Mouse (Mus musculus) stomach, postnatal 0 days (tissue): ENCODE measurements around the gene Atp6v0e2. TPM values are rescaled to one million over a fixed set of nuclear protein-coding genes. Genes with fewer than 3 reads are reported as not detected.

Source experiments
- ATAC-seq: fragments of 200-750 bp; cut with Nextera tagmentation; 2 replicates; pipeline ENCODE4 v1.8.0; 2017; ENCODE audit not compliant: low FRiP score, low TSS enrichment
- DNase-seq: peaks from one replicate; pipeline ENCODE4 v3.0.0-alpha.2; 2016; ENCODE audit warnings: low spot score
- H3K27ac ChIP-seq: fragments of 300-500 bp; sonication (generic); replicated peaks from 2 replicates; pipeline ENCODE4 v1.5.1; 2014; ENCODE audit warnings: mild to moderate bottlenecking, control low read depth
- H3K27me3 ChIP-seq: fragments of 300-500 bp; sonication (generic); 2 replicates; pipeline ENCODE4 v1.6.1; 2014; ENCODE audit warnings: low read length; ENCODE audit not compliant: control insufficient read depth, insufficient read depth
- H3K36me3 ChIP-seq: fragments of 300-500 bp; sonication (generic); 2 replicates; pipeline ENCODE4 v1.6.1; 2014; ENCODE audit warnings: low read length, mixed read lengths; ENCODE audit not compliant: control insufficient read depth, insufficient read depth
- H3K4me1 ChIP-seq: fragments of 300-500 bp; sonication (generic); replicated peaks from 2 replicates; pipeline ENCODE4 v1.6.1; 2014; ENCODE audit warnings: antibody characterized with exemption; ENCODE audit not compliant: control insufficient read depth, insufficient read depth
- H3K4me2 ChIP-seq: fragments of 300-500 bp; sonication (generic); replicated peaks from 2 replicates; pipeline ENCODE4 v1.6.1; 2014; ENCODE audit warnings: low read depth, mild to moderate bottlenecking, control low read depth, moderate library complexity
- H3K4me3 ChIP-seq: fragments of 300-500 bp; sonication (generic); 2 replicates; pipeline ENCODE4 v1.5.1; 2014; ENCODE audit warnings: low read depth, low read length, control low read depth
- H3K9ac ChIP-seq: fragments of 300-500 bp; sonication (generic); 2 replicates; pipeline ENCODE4 v1.6.1; 2014; ENCODE audit warnings: mild to moderate bottlenecking, low read length, control low read depth, mixed read lengths
- H3K9me3 ChIP-seq: fragments of 300-500 bp; sonication (generic); 2 replicates; pipeline ENCODE4 v1.6.1; 2016; ENCODE audit warnings: low read length; ENCODE audit not compliant: control insufficient read depth
- CTCF ChIP-seq: IDR thresholded peaks from 2 replicates; pipeline ENCODE4 v1.5.1; 2016; ENCODE audit warnings: antibody characterized with exemption, low read depth, mild to moderate bottlenecking, moderate library complexity
- EP300 ChIP-seq: optimal IDR thresholded peaks from 2 replicates; pipeline ENCODE3; 2016; ENCODE audit warnings: antibody characterized with exemption
- WGBS: fragments of 180-500 bp; shearing (Covaris S2); extraction: QIAGEN DNeasy Blood & Tissue Kit; methylation state at CpG from one replicate; pipeline ENCODE4 v1.1.7; 2014; 5-methylcytosine and 5-hydroxymethylcytosine counted together
- polyA plus RNA-seq: library from polyadenylated mRNA; unstranded; fragments of >200 nt; fragmentation: Nextera tagmentation; extraction: Ambion mirVana; gene quantifications from 2 replicates; pipeline ENCODE4 v1.2.1, GENCODE M21; 2015

The Atp6v0e2 gene
- polyA plus RNA-seq, result 22.1 and 23.0 TPM in 2 replicates

DNA sequence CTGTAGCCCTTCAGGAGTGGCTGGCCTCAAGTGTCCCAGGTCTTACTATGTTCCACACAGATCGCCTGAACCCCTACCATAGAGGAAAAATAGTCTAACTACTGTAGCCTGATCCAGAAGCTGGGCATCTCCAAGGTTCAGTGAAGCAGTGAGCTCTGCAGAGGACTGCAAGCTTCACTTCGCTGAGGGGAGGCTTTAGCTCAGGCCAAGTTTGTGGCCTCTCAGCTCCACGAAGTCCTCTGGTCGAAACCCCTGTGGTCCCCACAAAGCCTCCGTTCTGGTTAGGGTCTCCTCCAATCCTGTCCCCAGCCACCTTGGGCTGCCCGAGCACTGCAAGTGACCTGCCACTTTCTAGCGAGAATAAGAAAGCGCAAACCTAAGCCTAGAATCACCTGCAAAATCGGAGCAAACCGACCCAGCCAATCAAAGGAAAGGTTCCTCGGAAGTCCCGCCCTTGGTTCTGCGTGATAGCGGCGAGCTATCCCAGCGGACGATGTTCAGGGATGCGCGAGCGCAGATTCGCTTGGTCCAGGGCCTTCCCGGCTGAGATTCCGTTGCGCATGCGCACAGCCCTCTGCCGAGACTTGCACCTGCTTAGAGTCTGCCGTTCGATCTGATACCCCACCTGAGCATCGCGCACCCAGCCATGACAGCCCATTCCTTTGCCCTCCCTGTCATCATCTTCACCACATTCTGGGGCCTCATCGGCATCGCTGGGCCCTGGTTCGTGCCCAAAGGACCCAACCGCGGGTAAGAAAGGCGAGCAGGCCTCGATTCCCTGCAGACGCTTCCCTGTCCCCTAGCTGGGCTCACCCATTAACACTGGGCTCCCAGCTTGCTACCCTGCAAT lies at the start of gene Atp6v0e2:
Atp6v0e2 (plus strand) TSS at position 511 of the 850 bp plus-strand sequence.
- H3K27ac ChIP-seq, result 0 out of 2 replicates have a peak within 1 kb of the TSS, but pooled peaks have one; percentile 45
- H3K27me3 ChIP-seq, result no peaks in the 10 kb centered on the region
- WGBS, result 8% methylated on average over 38 of the region's 38 CpGs

DNA sequence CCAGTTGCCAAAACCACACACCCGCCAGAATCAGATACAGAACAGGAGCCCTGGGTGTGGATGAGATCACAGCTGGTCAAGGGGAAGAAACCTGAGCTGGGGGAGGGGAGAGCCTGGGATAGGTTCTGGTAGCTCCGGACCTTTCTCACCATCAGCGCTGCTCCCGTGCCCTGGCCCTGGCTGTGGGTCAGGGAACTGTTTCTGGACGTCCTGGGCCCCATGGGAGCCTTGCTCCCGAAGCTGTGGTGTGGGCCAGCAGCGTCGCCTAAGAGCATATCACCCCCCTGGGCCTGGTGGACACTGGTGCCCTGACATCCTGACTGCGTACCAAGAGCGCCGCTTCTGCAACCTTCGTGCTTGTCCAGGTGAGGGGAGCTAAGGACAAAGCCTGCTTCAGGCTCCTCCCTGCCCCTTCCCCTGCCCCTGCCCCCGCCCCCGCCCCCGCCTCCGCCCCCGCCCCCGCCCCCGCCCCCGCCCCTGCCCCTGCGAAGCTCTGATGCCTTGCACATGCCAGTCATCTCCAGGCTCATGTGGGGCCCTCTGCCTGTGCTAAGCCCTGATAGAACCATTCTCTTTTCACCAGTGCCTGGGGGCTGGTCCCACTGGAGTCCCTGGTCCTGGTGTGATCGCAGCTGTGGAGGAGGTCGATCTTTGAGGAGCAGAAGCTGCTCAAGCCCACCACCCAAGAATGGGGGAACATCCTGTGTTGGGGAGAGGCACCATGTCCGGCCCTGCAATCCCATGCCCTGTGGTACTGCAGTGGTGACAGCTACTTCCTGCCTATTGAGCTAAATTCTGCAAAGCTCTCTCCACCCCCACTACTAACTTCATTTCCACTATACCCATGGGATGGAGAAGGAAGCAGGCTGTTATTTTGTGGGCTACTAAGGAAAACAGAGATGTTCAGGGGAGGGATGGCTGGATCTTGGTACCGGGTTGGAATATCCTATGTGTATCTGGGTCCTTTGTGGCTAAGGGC lies 49.4 kb upstream of the Atp6v0e2 start:
- Histone ChIP-seq H3K27me3 (no peaks in the 10 kb centered on the region), H3K27ac (no peak overlapping the region), H3K9ac (0 out of 2 replicates have a peak overlapping the region, but pooled peaks have one; percentile 13), H3K4me2 (peak overlapping the region; percentile 32; the same call in 1 of the 2 replicates), H3K4me3 (no peak overlapping the region), H3K4me1 (no peaks in the 10 kb centered on the region), H3K9me3 (no peaks in the 10 kb centered on the region), H3K36me3 (no peaks in the 10 kb centered on the region)
- ATAC-seq (peak; percentile 22; the same call in 1 of the 2 replicates), DNase-seq (no peak)
- TF ChIP-seq CTCF (peak; percentile 18; the same call in 1 of the 2 replicates), EP300 (no peak)
- 12% methylated on average over 17 of the region's 25 CpGs for WGBS

More for the DNA sequence above, at the start of gene Atp6v0e2:
- H3K9me3 ChIP-seq, result no peaks in the 10 kb centered on the region
- peak within 1 kb of the TSS; percentile 73 for H3K4me2 ChIP-seq
- H3K9ac ChIP-seq, result peak within 1 kb of the TSS; percentile 59
- ATAC-seq, result peak; percentile 80
- peak within 1 kb of the TSS; percentile 37 for H3K4me3 ChIP-seq
- H3K4me1 ChIP-seq, result peaks cover 4% of the 10 kb centered on the region; the same call in 1 of the 2 replicates
- 0 out of 2 replicates have a peak, but pooled peaks cover 2% of the 10 kb centered on the region for H3K36me3 ChIP-seq
- peak; percentile 79 for DNase-seq
- TF ChIP-seq CTCF, result no peak
- no peak for TF ChIP-seq EP300

DNA sequence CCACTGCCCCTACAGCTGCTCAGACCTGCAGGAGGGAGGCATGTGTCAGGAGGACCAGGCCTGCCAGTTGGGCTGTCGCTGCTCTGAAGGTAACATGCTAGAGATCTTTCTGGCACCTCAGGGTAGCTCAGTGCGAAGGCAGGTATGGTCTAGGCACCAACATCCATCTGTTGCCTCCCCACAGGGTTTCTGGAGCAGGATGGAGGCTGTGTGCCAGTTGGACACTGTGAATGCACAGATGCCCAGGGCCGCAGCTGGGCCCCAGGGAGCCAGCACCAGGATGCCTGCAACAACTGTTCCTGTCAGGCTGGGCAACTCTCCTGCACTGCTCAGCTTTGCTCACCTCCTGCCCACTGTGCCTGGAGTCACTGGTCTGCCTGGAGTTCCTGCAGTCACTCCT lies 47.7 kb upstream of the Atp6v0e2 start:
- ATAC-seq, result no peak
- WGBS, result 96% methylated on average over 3 of the region's 3 CpGs
- H3K36me3 ChIP-seq, result no peaks in the 10 kb centered on the region
- no peak for TF ChIP-seq CTCF
- TF ChIP-seq EP300, result no peak
- no peaks in the 10 kb centered on the region for H3K27me3 ChIP-seq
- no peak overlapping the region for H3K4me3 ChIP-seq
- no peak overlapping the region for H3K9ac ChIP-seq
- no peak overlapping the region for H3K27ac ChIP-seq
- H3K4me1 ChIP-seq, result no peaks in the 10 kb centered on the region
- H3K4me2 ChIP-seq, result no peak overlapping the region
- no peaks in the 10 kb centered on the region for H3K9me3 ChIP-seq
- DNase-seq, result no peak

DNA sequence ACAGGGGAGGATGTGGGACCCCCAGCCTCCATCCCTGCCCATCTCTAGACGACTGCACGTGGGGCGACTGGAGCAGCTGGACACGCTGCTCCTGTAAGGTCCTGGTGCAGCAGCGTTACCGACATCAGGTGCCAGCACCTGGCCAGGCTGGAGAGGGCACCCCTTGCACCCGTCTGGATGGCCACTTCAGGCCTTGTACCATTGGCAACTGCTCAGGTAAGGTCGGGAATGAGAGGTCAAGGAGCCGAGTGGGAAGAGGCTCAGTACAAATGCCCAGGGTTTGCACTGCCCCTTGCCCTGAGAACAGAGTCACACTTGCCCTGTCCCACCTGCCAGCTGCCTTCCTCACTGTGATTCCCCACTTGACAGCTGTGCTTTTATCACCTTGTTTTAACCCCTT lies 46.1 kb upstream of the Atp6v0e2 start:
- Histone ChIP-seq H3K4me3 (no peak overlapping the region), H3K4me1 (no peaks in the 10 kb centered on the region), H3K27ac (no peak overlapping the region), H3K36me3 (no peaks in the 10 kb centered on the region), H3K9me3 (no peaks in the 10 kb centered on the region), H3K27me3 (no peaks in the 10 kb centered on the region), H3K9ac (no peak overlapping the region), H3K4me2 (no peak overlapping the region)
- 61% methylated on average over 9 of the region's 9 CpGs for WGBS
- no peak for TF ChIP-seq CTCF
- no peak for TF ChIP-seq EP300
- ATAC-seq (no peak), DNase-seq (no peak)

DNA sequence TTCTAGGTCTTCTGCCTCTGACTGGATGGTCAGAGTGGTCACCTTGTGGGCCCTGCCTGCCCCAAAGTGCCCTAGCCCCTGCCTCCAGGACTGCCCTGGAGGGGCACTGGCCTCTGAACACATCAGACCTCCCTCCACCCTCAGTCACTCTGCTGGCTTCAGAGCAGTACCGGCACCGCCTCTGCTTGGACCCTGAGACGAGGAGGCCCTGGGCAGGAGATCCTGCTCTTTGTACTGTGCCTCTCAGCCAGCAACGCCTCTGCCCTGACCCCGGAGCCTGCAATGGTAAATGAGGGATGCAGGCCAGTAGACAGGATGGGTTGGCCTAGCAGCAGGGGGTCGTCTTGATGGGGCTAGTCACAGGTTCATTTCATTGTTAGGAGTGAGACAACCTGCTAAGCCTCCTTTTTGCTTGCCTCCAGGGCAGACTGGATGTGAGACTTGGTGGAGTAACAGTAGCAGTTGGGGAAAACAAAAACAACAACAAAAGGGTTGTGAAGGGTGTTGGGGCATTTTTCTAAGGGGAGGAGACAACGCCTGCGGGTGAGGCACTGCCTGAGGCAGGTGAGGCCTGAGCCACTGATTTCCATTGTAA lies 44.2 kb upstream of the Atp6v0e2 start:
- Histone ChIP-seq H3K27ac (no peak overlapping the region), H3K9ac (no peak overlapping the region), H3K4me1 (no peaks in the 10 kb centered on the region), H3K4me2 (no peak overlapping the region), H3K9me3 (no peaks in the 10 kb centered on the region), H3K36me3 (no peaks in the 10 kb centered on the region), H3K4me3 (no peak overlapping the region), H3K27me3 (no peaks in the 10 kb centered on the region)
- DNase-seq (no peak), ATAC-seq (no peak)
- TF ChIP-seq EP300 (no peak), CTCF (no peak)
- 47% methylated on average over 8 of the region's 8 CpGs for WGBS
